Comparison of ENCODE assay signal across 8 mouse cellular contexts in the genomic region with DNA sequence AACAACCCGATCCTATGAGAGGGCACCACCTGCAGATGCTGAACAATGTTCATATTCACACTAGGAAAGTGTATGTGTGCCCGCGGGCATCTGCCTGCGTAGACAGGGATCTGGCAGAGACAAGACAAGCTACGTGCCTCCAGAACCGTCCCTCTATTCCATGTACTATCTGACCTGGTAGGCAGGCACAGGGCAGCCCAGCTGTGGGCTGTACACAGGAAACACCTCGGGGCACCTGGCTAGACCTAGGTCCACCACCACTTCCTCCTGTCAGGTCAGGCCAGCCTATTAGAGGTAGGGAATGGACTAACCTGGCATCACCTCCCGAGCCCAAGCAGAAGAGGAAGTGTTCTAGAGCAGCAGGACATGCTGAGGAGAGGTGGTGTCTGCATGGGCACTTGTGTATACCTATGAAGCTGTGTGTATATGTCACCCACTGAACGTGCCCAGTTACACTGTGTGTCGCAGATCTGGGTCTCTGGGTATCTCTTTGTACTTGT. TPM values are rescaled to one million over a fixed set of nuclear protein-coding genes. Genes with fewer than 3 reads are reported as not detected.
DNase-seq lines count a peak whose midpoint lies in the region; ATAC-seq and TF ChIP-seq lines count a peak whose summit lies in the region.

A gene (minus strand): TSS at position 51 of the 500 bp plus-strand sequence.

- H3K27me3 ChIP-seq in heart, adult 2 months (ENCODE audit: control insufficient read depth, insufficient read depth, low read length), result no peaks in the 10 kb centered on the region
- H3K27me3 ChIP-seq in C2C12 (ENCODE audit: control insufficient read depth, insufficient read depth, insufficient read length), result no peaks in the 10 kb centered on the region
- H3K27me3 ChIP-seq in liver, postnatal 0 days (ENCODE audit: insufficient read depth, low read length), result peaks cover 31% of the 10 kb centered on the region

- H3K4me2 ChIP-seq in liver, postnatal 0 days (ENCODE audit: low read depth, low read length), result peak within 1 kb of the TSS; percentile 74

- TF ChIP-seq EP300 in heart, adult 2 months (IDR thresholded peaks at IDR 0.05; ENCODE audit: insufficient read depth, low read depth, low read length), result no peak
- no peak for TF ChIP-seq EP300 in liver, postnatal 0 days (IDR thresholded peaks at IDR 0.05; ENCODE audit: low read depth)

- peaks cover 5% of the 10 kb centered on the region for H3K4me1 ChIP-seq in heart, adult 2 months (ENCODE audit: control insufficient read depth, insufficient read depth, low read length)
- H3K4me1 ChIP-seq in liver, postnatal 0 days (ENCODE audit: insufficient read depth), result peaks cover 8% of the 10 kb centered on the region

- H3K9ac ChIP-seq in heart, adult 2 months (ENCODE audit: low read depth, low read length), result peak within 1 kb of the TSS; percentile 66
- H3K9ac ChIP-seq in liver, postnatal 0 days (replicated peaks), result peak within 1 kb of the TSS; percentile 38; the same call in 1 of the 2 replicates

- no peak for TF ChIP-seq CTCF in heart, adult 2 months (IDR thresholded peaks at IDR 0.05)
- TF ChIP-seq CTCF in C2C12 (IDR thresholded peaks at IDR 0.05; ENCODE audit: control insufficient read depth, insufficient read depth, insufficient read length), result no peak
- no peak for TF ChIP-seq CTCF in liver, postnatal 0 days (IDR thresholded peaks at IDR 0.05; ENCODE audit: low read depth)

- H3K79me2 ChIP-seq in heart, adult 2 months (replicated peaks; ENCODE audit: control insufficient read depth, insufficient read depth, low read length), result no peaks in the 10 kb centered on the region
- H3K79me2 ChIP-seq in C2C12 (ENCODE audit: control insufficient read depth, insufficient read depth), result peaks cover 31% of the 10 kb centered on the region

- H3K4me3 ChIP-seq in heart, adult 2 months, result peak within 1 kb of the TSS; percentile 49
- peak within 1 kb of the TSS; percentile 47 for H3K4me3 ChIP-seq in C2C12 (ENCODE audit: insufficient read depth, poor library complexity, severe bottlenecking)
- peak within 1 kb of the TSS; percentile 36 for H3K4me3 ChIP-seq in liver, postnatal 0 days (ENCODE audit: low read depth, low read length)

- no peak for TF ChIP-seq POLR2A in heart, adult 2 months (IDR thresholded peaks at IDR 0.05; ENCODE audit: insufficient read depth, low read depth, low read length)

- intact Hi-C loops in heart, adult 2 months (cut with DNase I), result loop anchor here (2.0 kb wide), 1 partner anchor 35 kb away; no protein-coding TSS in a partner anchor
- intact Hi-C loops in heart, postnatal 25 days (cut with DNase I), result no loop called here

- no peaks in the 10 kb centered on the region for H3K36me3 ChIP-seq in heart, adult 2 months (ENCODE audit: control insufficient read depth, insufficient read depth, low read length)
- peaks cover 5% of the 10 kb centered on the region for H3K36me3 ChIP-seq in C2C12 (ENCODE audit: control insufficient read depth, insufficient read depth)
- no peaks in the 10 kb centered on the region for H3K36me3 ChIP-seq in liver, postnatal 0 days (replicated peaks; ENCODE audit: insufficient read depth, low read length)

- H3K27ac ChIP-seq in heart, adult 2 months, result peak within 1 kb of the TSS; percentile 51
- no peak within 1 kb of the TSS for H3K27ac ChIP-seq in liver, postnatal 0 days (ENCODE audit: low read depth)

- DNase-seq in heart, adult 2 months, result no peak
- no peak for DNase-seq in heart, postnatal 25 days (ENCODE audit: low spot score)
- no peak for DNase-seq in gonadal fat pad, adult 2 months (ENCODE audit: low read depth)
- DNase-seq in liver, postnatal 0 days, result no peak
- no peak for DNase-seq in frontal cortex, adult 2 months (ENCODE audit: extremely low spot score in 1 of 2, low spot score in 1 of 2)
- no peak for DNase-seq in yolk sac, embryonic 10.5 days (ENCODE audit: low spot score)
- no peak for DNase-seq in layer of hippocampus, postnatal 14 days (ENCODE audit: low spot score in 2 of 2)

- peak within 1 kb of the TSS; percentile 50 for H3ac ChIP-seq in C2C12 (ENCODE audit: control insufficient read depth, insufficient read length, low read depth)

- H3K9me3 ChIP-seq in liver, postnatal 0 days (ENCODE audit: low read length), result no peaks in the 10 kb centered on the region

- no peak for ATAC-seq in liver, postnatal 0 days

- peaks cover 11% of the 10 kb centered on the region for H3K79me3 ChIP-seq in C2C12 (ENCODE audit: low read depth)

- WGBS in heart, adult 2 months, result 85% methylated on average over 10 of the region's 10 CpGs
- WGBS in liver, postnatal 0 days (ENCODE audit: insufficient replicate concordance), result 50% methylated on average over 10 of the region's 10 CpGs

TF ChIP-seq in C2C12, 6 proteins besides CTCF, POLR2A, EP300 and RAD21:
- TF ChIP-seq MAX (IDR thresholded peaks at IDR 0.05), result no peak
- no peak for TF ChIP-seq MYOG (IDR thresholded peaks at IDR 0.05; ENCODE audit: control insufficient read depth, extremely low read depth, insufficient read length)
- no peak for TF ChIP-seq FOSL1 (IDR thresholded peaks at IDR 0.05; ENCODE audit: insufficient read depth, low read length, poor library complexity, severe bottlenecking)
- no peak for TF ChIP-seq MYOD1 (IDR thresholded peaks at IDR 0.05; ENCODE audit: control insufficient read depth, insufficient read length, low read depth)
- no peak for TF ChIP-seq CEBPB (IDR thresholded peaks at IDR 0.05; ENCODE audit: low read depth)
- no peak for TF ChIP-seq USF1 (IDR thresholded peaks at IDR 0.05; ENCODE audit: low read depth)
TF ChIP-seq in C2C12: peak in this region for 0.

RNA-seq across cellular contexts. Expression of the gene that starts here (rescaled TPM):
- total RNA-seq in heart, adult 2 months (2021), result 1 to 10 TPM; 5.4 to 5.7 TPM
- 4.3 and 4.6 TPM in 2 replicates for polyA plus RNA-seq in heart, adult 2 months (2012; rRNA removed)
- total RNA-seq in heart, postnatal 25 days (2021), result 1 to 10 TPM; 3.3 to 4.4 TPM
- 49.6 TPM for polyA plus RNA-seq in C2C12 (2012; fragmentation: generic; extraction: Trizol)
- 26.8 and 32.7 TPM in 2 replicates for polyA plus RNA-seq in gonadal fat pad, adult 2 months (2012; rRNA removed)
- polyA plus RNA-seq in liver, postnatal 0 days (2015; fragmentation: Nextera tagmentation; extraction: Ambion mirVana), result 0.36 and 0.45 TPM in 2 replicates
- polyA plus RNA-seq in frontal cortex, adult 2 months (2012; rRNA removed), result 3.6 and 4.0 TPM in 2 replicates
- 1 to 10 TPM; 5.2 to 6.6 TPM for total RNA-seq in layer of hippocampus, postnatal 14 days (2021)
